In the genomic region with DNA sequence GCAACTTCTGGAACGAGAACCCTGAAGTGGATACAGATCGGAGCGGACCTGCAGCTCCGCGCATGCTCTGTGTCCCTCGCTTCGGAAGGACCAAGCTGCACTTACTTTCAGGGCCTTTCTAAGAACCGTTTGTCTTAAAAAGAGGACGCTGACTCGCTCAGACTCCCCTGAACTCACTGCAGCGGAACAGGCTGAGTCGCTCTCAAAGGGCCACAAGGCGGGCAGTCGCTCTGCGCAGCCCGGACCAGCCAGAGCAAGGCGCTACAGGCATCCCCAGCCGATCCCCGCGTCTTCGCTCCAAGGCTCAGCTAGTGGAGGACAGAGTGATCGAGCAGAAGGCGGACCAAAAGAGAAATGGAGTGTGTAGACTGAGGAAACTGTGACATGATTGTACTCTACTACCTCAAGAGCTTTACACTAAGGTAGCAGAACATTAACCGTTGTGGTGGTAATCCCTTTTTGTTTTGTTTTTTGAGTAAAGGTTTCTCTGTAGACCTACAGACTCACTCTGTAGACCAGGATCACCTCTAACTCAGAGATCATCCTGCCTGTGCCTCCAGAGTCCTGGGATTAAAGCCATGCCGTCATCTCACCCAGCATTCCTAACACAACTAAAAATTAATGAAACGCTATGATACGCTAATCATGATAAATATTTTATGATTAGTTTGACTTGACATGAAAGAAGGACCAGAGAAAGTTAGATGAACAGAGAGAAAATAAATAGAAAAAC, we compare ENCODE assay signal across 8 mouse cellular contexts. TPM values are rescaled to one million over a fixed set of nuclear protein-coding genes. Genes with fewer than 3 reads are reported as not detected.
A peak's percentile ranks its signal among the peaks of the same experiment; 100 is the strongest.
DNase-seq lines count a peak whose midpoint lies in the region; ATAC-seq lines count a peak whose summit lies in the region.

A gene (minus strand): TSS at position 266 of the 733 bp plus-strand sequence.

- peak within 1 kb of the TSS; percentile 69 for H3K4me2 ChIP-seq in hindbrain, embryonic 14.5 days (replicated peaks)

- peak within 1 kb of the TSS; percentile 93 for H3K27ac ChIP-seq in hindbrain, embryonic 14.5 days

- H3K36me3 ChIP-seq in hindbrain, embryonic 14.5 days (replicated peaks; ENCODE audit: control insufficient read depth, insufficient read depth), result peaks cover 34% of the 10 kb centered on the region

- H3K27me3 ChIP-seq in hindbrain, embryonic 14.5 days (ENCODE audit: control insufficient read depth, insufficient read depth, low read length), result no peaks in the 10 kb centered on the region

- WGBS in hindbrain, embryonic 14.5 days, result 5% methylated on average over 27 of the region's 27 CpGs

- H3K4me3 ChIP-seq in hindbrain, embryonic 14.5 days (replicated peaks; ENCODE audit: low read length), result peak within 1 kb of the TSS; percentile 65

- DNase-seq in T-cell, adult 2 months (ENCODE audit: low spot score), result peak; percentile 91
- peak; percentile 90 to 92 for DNase-seq in cerebellum, postnatal 25 days
- peak; percentile 80 to 85 for DNase-seq in frontal cortex, postnatal 25 days (ENCODE audit: low spot score in 2 of 2)
- DNase-seq in hindbrain, embryonic 14.5 days (ENCODE audit: low spot score), result peak; percentile 82
- DNase-seq in layer of hippocampus, postnatal 36 days, result peak; percentile 90 to 91
- peak; percentile 88 for DNase-seq in lung, postnatal 25 days (ENCODE audit: low spot score)
- peak; percentile 63 for DNase-seq in retina, adult 2 months (ENCODE audit: low read depth, low spot score)
- DNase-seq in thymus, postnatal 25 days, result peak; percentile 87

- peak; percentile 96 for ATAC-seq in hindbrain, embryonic 14.5 days (ENCODE audit: low FRiP score)

- peak within 1 kb of the TSS; percentile 67 for H3K9ac ChIP-seq in hindbrain, embryonic 14.5 days

- H3K9me3 ChIP-seq in hindbrain, embryonic 14.5 days (ENCODE audit: control insufficient read depth, low read length), result no peaks in the 10 kb centered on the region

- peaks cover 10% of the 10 kb centered on the region for H3K4me1 ChIP-seq in hindbrain, embryonic 14.5 days (replicated peaks; ENCODE audit: control insufficient read depth, insufficient read depth, low read length)

RNA-seq across cellular contexts. Expression of the gene that starts here (rescaled TPM):
- polyA plus RNA-seq in hindbrain, embryonic 14.5 days (2014; fragmentation: Nextera tagmentation; extraction: Ambion mirVana), result 3.5 and 5.0 TPM in 2 replicates
- 10 to 100 TPM; 12.2 to 13.1 TPM for total RNA-seq in layer of hippocampus, postnatal 36 days (2021)

Comparison
In these comparisons a context has a peak if more than half of its experiments do, and no peak if none do; other contexts are left out.
1. Peak in every context shown above with its lines: DNase-seq, ATAC-seq, H3K4me3 ChIP-seq and H3K27ac ChIP-seq.